Mouse (Mus musculus): ENCODE measurements around the gene Gm10521. TPM values are rescaled to one million over a fixed set of nuclear protein-coding genes. Genes with fewer than 3 reads are reported as not detected.

The Gm10521 gene
- polyA plus RNA-seq, 1 experiment = not detected

DNA sequence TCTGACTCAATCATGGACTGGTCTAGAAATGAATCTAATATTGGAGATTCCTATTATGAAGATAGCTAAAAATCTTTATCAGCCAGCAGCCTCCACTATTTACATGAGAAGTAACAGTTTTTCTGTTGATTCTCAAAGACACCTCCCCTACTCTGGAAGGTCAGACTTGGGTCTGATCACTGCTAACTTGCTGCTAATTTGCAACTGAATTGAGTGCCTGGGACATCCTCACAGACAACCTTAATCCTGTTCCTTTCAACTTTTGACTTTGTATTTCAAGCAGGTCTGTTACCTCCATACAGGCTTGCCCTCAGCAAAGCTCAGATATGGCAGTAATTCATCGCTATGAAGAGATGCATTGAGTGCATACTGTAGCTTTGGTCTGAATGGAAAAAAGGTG, 8.5 kb downstream of the Gm10521 start:
- H3K36me3 ChIP-seq (ENCODE audit: control insufficient read depth, insufficient read depth) = no peaks in the 10 kb centered on the region
- TF ChIP-seq MAX (IDR thresholded peaks at IDR 0.05) = no peak
- no peak for TF ChIP-seq FOSL1 (IDR thresholded peaks at IDR 0.05; ENCODE audit: insufficient read depth, low read length, poor library complexity, severe bottlenecking)
- TF ChIP-seq MYOG (IDR thresholded peaks at IDR 0.05; ENCODE audit: control insufficient read depth, extremely low read depth, insufficient read length) = no peak
- no peak for TF ChIP-seq MYOD1 (IDR thresholded peaks at IDR 0.05; ENCODE audit: control insufficient read depth, insufficient read length, low read depth)
- TF ChIP-seq USF1 (IDR thresholded peaks at IDR 0.05; ENCODE audit: low read depth) = no peak
- no peak for TF ChIP-seq CTCF (IDR thresholded peaks at IDR 0.05; ENCODE audit: control insufficient read depth, insufficient read depth, insufficient read length)
- TF ChIP-seq CEBPB (IDR thresholded peaks at IDR 0.05; ENCODE audit: low read depth) = no peak
- no peaks in the 10 kb centered on the region for H3K79me2 ChIP-seq (ENCODE audit: control insufficient read depth, insufficient read depth)
- H3K4me3 ChIP-seq (ENCODE audit: insufficient read depth, poor library complexity, severe bottlenecking) = no peak overlapping the region
- no peaks in the 10 kb centered on the region for H3K79me3 ChIP-seq (ENCODE audit: low read depth)
- H3ac ChIP-seq (ENCODE audit: control insufficient read depth, insufficient read length, low read depth) = no peak overlapping the region
- no peaks in the 10 kb centered on the region for H3K27me3 ChIP-seq (ENCODE audit: control insufficient read depth, insufficient read depth, insufficient read length)

- Histone ChIP-seq H3K36me3 (ENCODE audit: control insufficient read depth, insufficient read depth) (no peaks in the 10 kb centered on the region), H3K79me3 (ENCODE audit: low read depth) (no peaks in the 10 kb centered on the region)
- TF ChIP-seq FOSL1 (IDR thresholded peaks at IDR 0.05; ENCODE audit: insufficient read depth, low read length, poor library complexity, severe bottlenecking) = no peak
These were observed 20.4 kb downstream of the Gm10521 start for GRCm38 (mm10) chr1:171915638-171916458.

GRCm38 (mm10) chr1:171917305-171918039, 22.0 kb downstream of the Gm10521 start, which contains the start of gene Slamf6:
Slamf6 (plus strand) TSS chr1:171917515.
- H3K79me2 ChIP-seq (ENCODE audit: control insufficient read depth, insufficient read depth) = no peaks in the 10 kb centered on the region
- TF ChIP-seq MAX (IDR thresholded peaks at IDR 0.05) (no peak), FOSL1 (IDR thresholded peaks at IDR 0.05; ENCODE audit: insufficient read depth, low read length, poor library complexity, severe bottlenecking) (no peak), MYOD1 (IDR thresholded peaks at IDR 0.05; ENCODE audit: control insufficient read depth, insufficient read length, low read depth) (no peak), CEBPB (IDR thresholded peaks at IDR 0.05; ENCODE audit: low read depth) (no peak), CTCF (IDR thresholded peaks at IDR 0.05; ENCODE audit: control insufficient read depth, insufficient read depth, insufficient read length) (no peak), USF1 (IDR thresholded peaks at IDR 0.05; ENCODE audit: low read depth) (no peak), MYOG (IDR thresholded peaks at IDR 0.05; ENCODE audit: control insufficient read depth, extremely low read depth, insufficient read length) (no peak)
- no peaks in the 10 kb centered on the region for H3K36me3 ChIP-seq (ENCODE audit: control insufficient read depth, insufficient read depth)
- H3ac ChIP-seq (ENCODE audit: control insufficient read depth, insufficient read length, low read depth) = no peak within 1 kb of the TSS
- no peaks in the 10 kb centered on the region for H3K79me3 ChIP-seq (ENCODE audit: low read depth)
- H3K4me3 ChIP-seq (ENCODE audit: insufficient read depth, poor library complexity, severe bottlenecking) = no peak within 1 kb of the TSS
- no peaks in the 10 kb centered on the region for H3K27me3 ChIP-seq (ENCODE audit: control insufficient read depth, insufficient read depth, insufficient read length)

More at GRCm38 (mm10) chr1:171915638-171916458, 20.4 kb downstream of the Gm10521 start:
- Histone ChIP-seq H3K27me3 (ENCODE audit: control insufficient read depth, insufficient read depth, insufficient read length) (no peaks in the 10 kb centered on the region), H3K4me3 (ENCODE audit: insufficient read depth, poor library complexity, severe bottlenecking) (no peak overlapping the region), H3ac (ENCODE audit: control insufficient read depth, insufficient read length, low read depth) (no peak overlapping the region), H3K79me2 (ENCODE audit: control insufficient read depth, insufficient read depth) (no peaks in the 10 kb centered on the region)

DNA sequence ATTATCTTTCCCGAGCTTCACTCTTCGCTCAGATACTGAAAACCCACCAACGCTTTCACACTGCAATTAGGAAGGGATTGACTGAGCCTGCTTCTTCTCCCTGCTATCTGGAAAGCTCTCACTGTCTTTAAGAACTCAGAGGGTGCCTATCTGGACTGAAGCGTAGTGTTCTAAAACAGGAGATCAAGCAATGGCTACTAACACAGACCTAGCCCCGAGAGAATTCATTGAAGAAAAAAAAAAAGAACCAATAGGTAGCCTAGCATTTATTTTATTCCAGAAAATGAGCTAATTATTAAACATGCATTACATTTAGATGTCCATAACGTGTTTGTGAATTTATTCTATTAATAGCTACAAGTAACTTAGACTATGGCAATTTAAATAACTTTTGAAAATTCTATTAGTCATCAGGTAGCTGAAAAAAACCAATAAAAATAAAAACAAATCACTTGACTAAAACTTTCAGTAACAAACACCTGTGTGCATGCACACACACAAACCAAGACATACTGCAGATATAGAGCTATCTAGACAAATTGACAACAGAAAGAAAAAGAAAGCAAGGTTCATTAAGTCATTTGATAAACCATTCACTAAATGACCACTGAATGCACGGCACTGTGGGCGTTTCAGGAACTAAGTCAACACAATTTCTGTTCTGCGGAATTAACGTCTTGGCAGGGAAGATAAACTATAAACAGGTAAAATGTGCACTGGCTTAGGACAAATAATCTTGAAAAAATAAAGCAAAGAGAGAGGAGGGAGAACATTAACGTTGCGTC, 22.9 kb downstream of the Gm10521 start:
- no peaks in the 10 kb centered on the region for H3K79me2 ChIP-seq (ENCODE audit: control insufficient read depth, insufficient read depth)
- H3ac ChIP-seq (ENCODE audit: control insufficient read depth, insufficient read length, low read depth) = no peak overlapping the region
- no peaks in the 10 kb centered on the region for H3K36me3 ChIP-seq (ENCODE audit: control insufficient read depth, insufficient read depth)
- no peak for TF ChIP-seq FOSL1 (IDR thresholded peaks at IDR 0.05; ENCODE audit: insufficient read depth, low read length, poor library complexity, severe bottlenecking)
- no peak for TF ChIP-seq CEBPB (IDR thresholded peaks at IDR 0.05; ENCODE audit: low read depth)
- TF ChIP-seq MAX (IDR thresholded peaks at IDR 0.05) = no peak
- TF ChIP-seq MYOD1 (IDR thresholded peaks at IDR 0.05; ENCODE audit: control insufficient read depth, insufficient read length, low read depth) = no peak
- TF ChIP-seq MYOG (IDR thresholded peaks at IDR 0.05; ENCODE audit: control insufficient read depth, extremely low read depth, insufficient read length) = no peak
- TF ChIP-seq USF1 (IDR thresholded peaks at IDR 0.05; ENCODE audit: low read depth) = no peak
- TF ChIP-seq CTCF (IDR thresholded peaks at IDR 0.05; ENCODE audit: control insufficient read depth, insufficient read depth, insufficient read length) = no peak
- H3K79me3 ChIP-seq (ENCODE audit: low read depth) = no peaks in the 10 kb centered on the region
- H3K4me3 ChIP-seq (ENCODE audit: insufficient read depth, poor library complexity, severe bottlenecking) = no peak overlapping the region
- no peaks in the 10 kb centered on the region for H3K27me3 ChIP-seq (ENCODE audit: control insufficient read depth, insufficient read depth, insufficient read length)

DNA sequence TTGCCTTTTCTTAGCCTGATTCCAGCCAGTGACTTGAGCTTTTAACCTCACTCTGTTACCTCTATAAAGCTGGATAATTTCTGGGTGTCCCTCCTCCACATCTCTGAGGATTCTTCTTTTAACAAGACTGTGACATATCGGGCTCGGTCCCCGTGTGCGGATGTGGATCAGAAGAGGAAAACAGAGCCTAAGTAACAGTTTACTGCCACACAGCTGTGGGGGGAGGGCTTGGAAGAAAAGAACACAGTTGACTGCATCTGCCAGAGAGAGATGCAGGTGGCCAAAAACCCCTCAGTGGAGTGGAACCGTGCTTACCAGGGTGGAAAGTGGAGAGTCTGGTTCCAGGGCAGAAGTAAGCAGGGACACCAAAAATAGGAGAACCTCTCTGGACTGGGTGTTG, 23.7 kb downstream of the Gm10521 start:
- no peaks in the 10 kb centered on the region for H3K36me3 ChIP-seq (ENCODE audit: control insufficient read depth, insufficient read depth)
- H3K79me3 ChIP-seq (ENCODE audit: low read depth) = no peaks in the 10 kb centered on the region
- no peak for TF ChIP-seq FOSL1 (IDR thresholded peaks at IDR 0.05; ENCODE audit: insufficient read depth, low read length, poor library complexity, severe bottlenecking)
- no peak for TF ChIP-seq CTCF (IDR thresholded peaks at IDR 0.05; ENCODE audit: control insufficient read depth, insufficient read depth, insufficient read length)
- TF ChIP-seq MAX (IDR thresholded peaks at IDR 0.05) = no peak
- no peak for TF ChIP-seq USF1 (IDR thresholded peaks at IDR 0.05; ENCODE audit: low read depth)
- no peak for TF ChIP-seq MYOG (IDR thresholded peaks at IDR 0.05; ENCODE audit: control insufficient read depth, extremely low read depth, insufficient read length)
- no peak for TF ChIP-seq CEBPB (IDR thresholded peaks at IDR 0.05; ENCODE audit: low read depth)
- TF ChIP-seq MYOD1 (IDR thresholded peaks at IDR 0.05; ENCODE audit: control insufficient read depth, insufficient read length, low read depth) = no peak
- no peaks in the 10 kb centered on the region for H3K79me2 ChIP-seq (ENCODE audit: control insufficient read depth, insufficient read depth)
- no peak overlapping the region for H3K4me3 ChIP-seq (ENCODE audit: insufficient read depth, poor library complexity, severe bottlenecking)
- H3K27me3 ChIP-seq (ENCODE audit: control insufficient read depth, insufficient read depth, insufficient read length) = no peaks in the 10 kb centered on the region
- no peak overlapping the region for H3ac ChIP-seq (ENCODE audit: control insufficient read depth, insufficient read length, low read depth)

All from C2C12 (cell line).